Mouse (Mus musculus) bone marrow macrophage, adult 2 months (primary cell): ENCODE data around the gene Sbk3.

Experiments used
- CTCF ChIP-seq: IDR thresholded peaks from 2 replicates; pipeline ENCODE4 v1.5.1; 2012; ENCODE audit warnings: low read depth, mild to moderate bottlenecking, low read length, moderate library complexity
- POLR2A ChIP-seq: IDR thresholded peaks from 2 replicates; pipeline ENCODE4 v1.6.1; 2012; ENCODE audit warnings: mild to moderate bottlenecking, low read depth, low read length, borderline replicate concordance

DNA sequence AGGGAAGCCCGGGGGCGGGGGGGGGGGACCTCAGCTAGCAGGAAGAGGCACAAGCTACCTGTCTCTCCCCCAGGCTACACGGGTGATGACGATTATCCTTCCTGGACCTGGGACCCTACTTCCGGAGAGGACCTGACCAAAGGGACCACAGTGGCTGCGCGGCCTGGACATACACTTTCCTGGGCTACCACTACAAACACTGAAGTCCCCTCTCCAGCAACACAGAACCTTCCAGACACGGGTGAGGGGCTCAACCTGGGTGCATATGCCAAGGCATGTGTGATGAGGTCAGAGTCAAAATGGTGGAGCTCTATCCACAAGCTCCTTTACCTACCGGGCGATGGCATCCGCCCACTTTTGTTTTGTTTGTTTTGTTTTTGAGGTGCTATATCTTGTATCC lies 33.6 kb downstream of the Sbk3 start:
- TF ChIP-seq CTCF (no peak), POLR2A (no peak)
